Mouse (Mus musculus) kidney, postnatal 0 days (tissue): ENCODE measurements at regions not wholly inside any gene's neighbourhood (a gene's known extent, or its start where the extent isn't known, plus 50 kb on each side); places are given as distances from the start of the nearest gene placed in this dataset.

Experiments
- ATAC-seq: fragments of 200-750 bp; cut with Nextera tagmentation; replicated peaks from 2 replicates; pipeline ENCODE4 v1.8.0; 2017; ENCODE audit warnings: low read depth, moderate number of reproducible peaks, moderate TSS enrichment, moderate library complexity; ENCODE audit not compliant: low FRiP score
- DNase-seq: peaks from one replicate; pipeline ENCODE4 v3.0.0-alpha.2; 2016; ENCODE audit warnings: low spot score
- H3K27ac ChIP-seq: fragments of 300-500 bp; sonication (generic); 2 replicates; pipeline ENCODE4 v1.5.1; 2014; ENCODE audit warnings: mild to moderate bottlenecking
- H3K27me3 ChIP-seq: fragments of 300-500 bp; sonication (generic); 2 replicates; pipeline ENCODE4 v1.6.1; 2014; ENCODE audit warnings: low read length, mixed read lengths; ENCODE audit not compliant: insufficient read depth
- H3K36me3 ChIP-seq: fragments of 300-500 bp; sonication (generic); 2 replicates; pipeline ENCODE4 v1.6.1; 2014; ENCODE audit warnings: low read length, mixed read lengths; ENCODE audit not compliant: insufficient read depth
- H3K4me1 ChIP-seq: fragments of 300-500 bp; sonication (generic); replicated peaks from 2 replicates; pipeline ENCODE4 v1.6.1; 2014; ENCODE audit warnings: antibody characterized with exemption, low read length, mixed read lengths; ENCODE audit not compliant: insufficient read depth
- H3K4me2 ChIP-seq: fragments of 300-500 bp; sonication (generic); 2 replicates; pipeline ENCODE4 v1.6.1; 2014; ENCODE audit warnings: mild to moderate bottlenecking, low read length, moderate library complexity, mixed read lengths
- H3K4me3 ChIP-seq: fragments of 300-500 bp; sonication (generic); replicated peaks from 2 replicates; pipeline ENCODE4 v1.5.1; 2014; ENCODE audit warnings: low read depth, low read length
- H3K9ac ChIP-seq: fragments of 300-500 bp; sonication (generic); 2 replicates; pipeline ENCODE4 v1.6.1; 2014; ENCODE audit warnings: low read depth, low read length
- H3K9me3 ChIP-seq: fragments of 300-500 bp; sonication (generic); replicated peaks from 2 replicates; pipeline ENCODE4 v1.6.1; 2016; ENCODE audit warnings: low read length, inconsistent platforms, mixed read lengths
- CTCF ChIP-seq: IDR thresholded peaks from 2 replicates; pipeline ENCODE4 v1.5.1; 2016; ENCODE audit warnings: antibody characterized with exemption, low read depth, mild to moderate bottlenecking, moderate library complexity
- WGBS: fragments of 180-500 bp; shearing (Covaris S2); extraction: QIAGEN DNeasy Blood & Tissue Kit; methylation state at CpG from one replicate; pipeline ENCODE4 v1.1.7; 2014; 5-methylcytosine and 5-hydroxymethylcytosine counted together

DNA sequence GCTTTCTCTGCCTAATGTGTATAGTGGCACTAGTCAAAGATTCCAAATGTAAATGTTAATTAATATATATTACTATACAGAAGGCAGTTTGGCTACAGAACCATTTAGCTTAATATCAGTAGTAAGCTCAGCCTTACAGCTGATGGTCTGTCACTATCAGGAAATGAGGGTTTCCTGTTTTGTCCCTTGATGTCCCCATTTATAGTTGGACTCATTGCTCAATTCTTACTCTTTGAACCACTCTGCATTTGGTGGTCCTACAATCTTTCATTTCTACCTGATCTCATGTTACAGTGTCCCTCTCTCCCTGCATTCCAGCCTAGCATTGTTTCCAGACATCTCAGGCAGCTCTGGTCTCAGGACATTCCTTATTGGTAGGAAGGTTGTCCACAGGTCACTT lies 188.8 kb upstream of the Tank start:
- Histone ChIP-seq H3K27me3 (no peaks in the 10 kb centered on the region), H3K4me3 (no peak overlapping the region), H3K9ac (no peak overlapping the region), H3K4me2 (no peak overlapping the region), H3K9me3 (no peaks in the 10 kb centered on the region), H3K4me1 (no peaks in the 10 kb centered on the region), H3K27ac (no peak overlapping the region), H3K36me3 (no peaks in the 10 kb centered on the region)
- ATAC-seq (no peak), DNase-seq (no peak)
- no peak for TF ChIP-seq CTCF

- 64% methylated on average over 1 of the region's 1 CpGs for WGBS
- H3K4me2 ChIP-seq = no peak overlapping the region
- no peaks in the 10 kb centered on the region for H3K4me1 ChIP-seq
- H3K27me3 ChIP-seq = no peaks in the 10 kb centered on the region
- no peak overlapping the region for H3K9ac ChIP-seq
- no peak for TF ChIP-seq CTCF
- H3K27ac ChIP-seq = no peak overlapping the region
- H3K36me3 ChIP-seq = no peaks in the 10 kb centered on the region
- DNase-seq (no peak), ATAC-seq (no peak)
- no peak overlapping the region for H3K4me3 ChIP-seq
- no peaks in the 10 kb centered on the region for H3K9me3 ChIP-seq
Observed at GRCm38 (mm10) chr2:61389207-61389606, 189.2 kb upstream of the Tank start.

GRCm38 (mm10) chr2:61387561-61387960 lies 190.8 kb upstream of the Tank start:
- H3K4me2 ChIP-seq = no peak overlapping the region
- no peak overlapping the region for H3K27ac ChIP-seq
- ATAC-seq (no peak), DNase-seq (no peak)
- no peak overlapping the region for H3K9ac ChIP-seq
- H3K4me3 ChIP-seq = no peak overlapping the region
- no peak for TF ChIP-seq CTCF
- H3K36me3 ChIP-seq = no peaks in the 10 kb centered on the region
- H3K27me3 ChIP-seq = no peaks in the 10 kb centered on the region
- H3K4me1 ChIP-seq = no peaks in the 10 kb centered on the region
- H3K9me3 ChIP-seq = no peaks in the 10 kb centered on the region
- WGBS = 64% methylated on average over 5 of the region's 5 CpGs

DNA sequence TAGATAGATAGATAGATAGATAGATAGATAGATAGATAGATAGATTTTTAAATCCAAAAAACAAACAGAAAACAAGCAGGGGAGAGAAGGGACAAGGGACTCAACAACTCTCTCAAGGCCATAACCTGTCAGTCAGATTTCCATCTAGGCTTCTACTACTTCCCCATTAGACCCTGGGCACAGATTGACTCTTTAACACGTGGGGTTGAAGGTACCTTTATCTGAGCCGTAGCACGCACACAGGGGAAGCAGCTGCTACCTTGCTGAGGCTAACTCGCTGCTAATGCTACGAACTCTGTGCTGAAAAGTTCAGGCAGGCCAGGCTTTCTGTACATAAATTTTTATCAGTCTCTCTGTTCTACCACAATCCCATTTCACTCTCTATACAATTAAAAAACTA lies 191.4 kb upstream of the Tank start:
- Histone ChIP-seq H3K27me3 (no peaks in the 10 kb centered on the region), H3K9me3 (no peaks in the 10 kb centered on the region), H3K4me1 (no peaks in the 10 kb centered on the region), H3K27ac (no peak overlapping the region), H3K4me2 (no peak overlapping the region), H3K36me3 (no peaks in the 10 kb centered on the region), H3K9ac (no peak overlapping the region), H3K4me3 (no peak overlapping the region)
- TF ChIP-seq CTCF = no peak
- no peak for ATAC-seq
- WGBS = 78% methylated on average over 5 of the region's 5 CpGs
- DNase-seq = no peak

GRCm38 (mm10) chr2:61384467-61384866 lies 193.9 kb upstream of the Tank start:
- H3K4me2 ChIP-seq = no peak overlapping the region
- H3K4me3 ChIP-seq = no peak overlapping the region
- no peaks in the 10 kb centered on the region for H3K9me3 ChIP-seq
- no peak overlapping the region for H3K27ac ChIP-seq
- DNase-seq (no peak), ATAC-seq (no peak)
- H3K4me1 ChIP-seq = no peaks in the 10 kb centered on the region
- no peak for TF ChIP-seq CTCF
- no peaks in the 10 kb centered on the region for H3K27me3 ChIP-seq
- 78% methylated on average over 6 of the region's 6 CpGs for WGBS
- no peaks in the 10 kb centered on the region for H3K36me3 ChIP-seq
- H3K9ac ChIP-seq = no peak overlapping the region

DNA sequence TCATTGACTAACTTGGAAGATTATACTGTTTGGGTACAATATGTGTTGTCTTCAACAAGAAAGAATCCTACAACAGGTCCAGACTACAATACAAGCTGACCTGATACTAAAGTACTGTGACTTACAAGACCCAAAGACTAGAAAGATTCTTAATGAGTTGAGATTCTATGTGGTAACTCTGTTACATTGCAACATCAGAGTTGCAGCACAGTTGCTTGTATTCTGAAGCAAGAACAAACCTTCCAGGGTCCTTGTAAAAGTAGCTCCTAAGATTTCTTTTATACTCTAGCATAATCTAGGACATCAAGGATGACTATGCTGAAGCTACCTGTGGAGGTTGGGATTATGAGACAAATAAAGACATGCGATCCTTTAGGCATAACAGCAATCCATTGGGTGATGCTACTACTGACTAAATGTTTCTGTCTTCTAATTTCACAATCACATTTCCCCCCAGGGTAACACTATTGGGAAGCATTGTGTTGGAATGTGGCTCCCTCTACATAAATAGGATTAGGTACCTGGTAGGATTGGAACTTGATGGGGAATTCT lies 194.6 kb upstream of the Tank start:
- Histone ChIP-seq H3K4me2 (no peak overlapping the region), H3K9me3 (no peaks in the 10 kb centered on the region), H3K4me1 (no peaks in the 10 kb centered on the region), H3K4me3 (no peak overlapping the region), H3K9ac (no peak overlapping the region), H3K27ac (no peak overlapping the region), H3K36me3 (no peaks in the 10 kb centered on the region), H3K27me3 (no peaks in the 10 kb centered on the region)
- TF ChIP-seq CTCF = no peak
- no peak for DNase-seq
- 100% methylated on average over 1 of the region's 1 CpGs for WGBS
- no peak for ATAC-seq

DNA sequence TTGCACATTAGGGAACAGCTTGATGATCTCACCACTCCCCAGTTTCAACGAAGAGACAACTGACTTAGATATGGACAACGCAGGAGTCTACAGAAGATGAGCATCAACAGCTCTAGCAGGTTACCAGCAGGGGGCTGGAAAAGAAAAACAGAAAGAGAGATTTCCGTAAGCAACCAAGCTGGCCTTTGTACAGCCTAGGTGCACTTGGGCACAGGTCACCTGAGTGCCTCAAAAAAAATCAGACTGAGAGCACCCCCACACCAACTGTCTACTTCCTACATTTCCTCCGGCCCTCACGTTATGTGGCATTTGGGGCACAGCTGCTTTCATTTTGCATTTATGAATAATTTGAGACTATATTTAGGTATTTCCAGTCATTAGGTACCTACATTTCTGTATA lies 199.3 kb upstream of the Tank start:
- Histone ChIP-seq H3K4me1 (no peaks in the 10 kb centered on the region), H3K9me3 (no peaks in the 10 kb centered on the region), H3K36me3 (no peaks in the 10 kb centered on the region), H3K27me3 (no peaks in the 10 kb centered on the region), H3K9ac (no peak overlapping the region), H3K27ac (no peak overlapping the region), H3K4me3 (no peak overlapping the region), H3K4me2 (no peak overlapping the region)
- 73% methylated on average over 5 of the region's 5 CpGs for WGBS
- DNase-seq = no peak
- no peak for ATAC-seq
- 0 out of 2 replicates have a peak, but pooled peaks have one; percentile 18 for TF ChIP-seq CTCF
